Mouse (Mus musculus) hindbrain, embryonic 10.5 days (tissue): ENCODE measurements around the gene Atf7ip2. TPM values are rescaled to one million over a fixed set of nuclear protein-coding genes. Genes with fewer than 3 reads are reported as not detected.
"Not testable (repeated sequence)": the region's sequence is repeated elsewhere in the genome, so short reads cannot be mapped to it uniquely, and the experiment has no call there.

ENCODE experiments used
- DNase-seq: peaks from one replicate; pipeline ENCODE4 v3.0.0-alpha.2; 2017; ENCODE audit warnings: low spot score
- H3K27ac ChIP-seq: fragments of 300-500 bp; sonication (generic); 2 replicates; pipeline ENCODE4 v1.5.1; 2016; ENCODE audit warnings: mild to moderate bottlenecking, moderate library complexity
- H3K27me3 ChIP-seq: fragments of 300-500 bp; sonication (generic); 2 replicates; pipeline ENCODE4 v1.6.1; 2016; ENCODE audit warnings: mild to moderate bottlenecking; ENCODE audit not compliant: poor library complexity, insufficient read depth, severe bottlenecking
- H3K36me3 ChIP-seq: fragments of 300-500 bp; sonication (generic); 2 replicates; pipeline ENCODE4 v1.6.1; 2016; ENCODE audit warnings: mild to moderate bottlenecking, moderate library complexity
- H3K4me1 ChIP-seq: fragments of 300-500 bp; sonication (generic); replicated peaks from 2 replicates; pipeline ENCODE4 v1.6.1; 2016; ENCODE audit warnings: mild to moderate bottlenecking
- H3K4me3 ChIP-seq: fragments of 300-500 bp; sonication (generic); 2 replicates; pipeline ENCODE4 v1.5.1; 2016; ENCODE audit warnings: mild to moderate bottlenecking, moderate library complexity
- H3K9me3 ChIP-seq: fragments of 300-500 bp; sonication (generic); 2 replicates; pipeline ENCODE4 v1.6.1; 2016; ENCODE audit warnings: mild to moderate bottlenecking, moderate library complexity
- WGBS: fragments of 180-500 bp; shearing (Covaris S2); methylation state at CpG from one replicate; pipeline ENCODE4 v1.1.7; 2016; 5-methylcytosine and 5-hydroxymethylcytosine counted together
- polyA plus RNA-seq: library from polyadenylated mRNA; unstranded; fragments of >200 nt; fragmentation: Nextera tagmentation; extraction: Ambion mirVana; gene quantifications from 2 replicates; pipeline ENCODE4 v1.2.1, GENCODE M21; 2016

The Atf7ip2 gene
- polyA plus RNA-seq, 1 experiment from 2014 or later = 0.95 TPM

DNA sequence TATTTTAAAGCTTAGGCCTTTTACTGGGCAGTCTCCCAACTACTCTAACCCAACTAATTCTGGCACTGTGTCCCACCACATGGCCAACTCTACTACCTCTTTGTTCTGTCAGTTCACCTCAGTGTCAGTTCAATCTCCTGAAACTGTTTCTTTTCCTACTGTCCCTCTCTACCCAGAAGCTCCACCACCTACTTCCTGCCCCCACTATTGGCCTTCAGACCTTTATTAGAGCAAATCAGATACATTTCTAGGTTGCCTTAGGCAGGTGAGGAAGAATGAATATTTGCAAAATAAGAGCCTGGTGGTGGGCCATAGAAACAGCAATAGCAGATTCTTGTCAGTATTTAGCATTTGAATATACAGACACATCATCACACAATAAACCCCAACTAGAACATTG lies 44.1 kb downstream of the Atf7ip2 start:
- Histone ChIP-seq H3K27ac (no peak overlapping the region), H3K9me3 (no peaks in the 10 kb centered on the region), H3K4me1 (no peaks in the 10 kb centered on the region), H3K36me3 (no peaks in the 10 kb centered on the region), H3K4me3 (no peak overlapping the region), H3K27me3 (no peaks in the 10 kb centered on the region)
- DNase-seq = no peak

DNA sequence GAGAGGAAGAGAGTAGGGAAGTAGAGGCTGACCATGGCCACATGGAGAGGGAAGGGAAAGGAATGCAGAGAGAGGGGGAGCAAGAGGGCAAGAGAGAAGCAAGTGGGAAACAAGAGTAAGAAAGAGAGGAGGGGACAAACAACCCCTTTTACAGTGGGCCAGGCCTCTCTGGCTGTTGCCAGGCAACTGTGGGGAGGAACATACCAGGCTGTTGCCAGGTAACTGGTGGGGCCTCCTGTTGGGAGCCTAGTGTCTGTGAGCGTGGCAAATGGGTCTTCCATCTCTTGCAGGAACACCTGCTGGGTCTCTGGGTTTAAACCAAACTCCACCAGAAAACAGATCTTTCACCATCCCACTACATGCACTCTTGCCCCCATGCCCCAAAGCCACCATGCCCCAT lies 61.5 kb downstream of the Atf7ip2 start:
- Histone ChIP-seq H3K9me3 (peaks cover 4% of the 10 kb centered on the region; the same call in 1 of the 2 replicates), H3K4me3 (no peak overlapping the region), H3K27me3 (no peaks in the 10 kb centered on the region), H3K27ac (no peak overlapping the region), H3K36me3 (no peaks in the 10 kb centered on the region), H3K4me1 (peaks cover 10% of the 10 kb centered on the region)
- DNase-seq = peak; percentile 43
- WGBS = 29% methylated on average over 1 of the region's 1 CpGs

DNA sequence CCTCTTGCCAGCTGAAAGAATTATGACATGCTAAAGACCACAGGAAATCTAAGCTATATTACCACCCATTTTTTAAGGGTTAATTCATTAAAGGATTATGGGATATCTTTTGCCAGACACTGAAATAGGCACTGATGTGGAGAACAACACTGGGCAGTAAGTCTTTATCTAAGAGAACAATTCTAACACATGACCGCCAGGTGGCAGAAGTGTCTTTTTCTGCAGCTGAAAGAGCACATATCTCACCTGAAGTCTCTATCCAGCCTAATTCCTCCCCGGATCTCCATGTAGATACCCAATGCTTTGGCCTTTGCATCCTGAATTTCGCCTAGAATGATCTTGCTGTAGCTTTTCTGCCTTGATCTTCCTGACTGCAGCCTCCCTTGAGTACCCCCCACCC lies 79.7 kb downstream of the Atf7ip2 start:
- peaks cover 13% of the 10 kb centered on the region for H3K9me3 ChIP-seq
- H3K4me1 ChIP-seq = no peaks in the 10 kb centered on the region
- H3K27ac ChIP-seq = no peak overlapping the region
- no peaks in the 10 kb centered on the region for H3K36me3 ChIP-seq
- DNase-seq = peak; percentile 17
- 34% methylated on average over 3 of the region's 3 CpGs for WGBS
- no peaks in the 10 kb centered on the region for H3K27me3 ChIP-seq
- no peak overlapping the region for H3K4me3 ChIP-seq

DNA sequence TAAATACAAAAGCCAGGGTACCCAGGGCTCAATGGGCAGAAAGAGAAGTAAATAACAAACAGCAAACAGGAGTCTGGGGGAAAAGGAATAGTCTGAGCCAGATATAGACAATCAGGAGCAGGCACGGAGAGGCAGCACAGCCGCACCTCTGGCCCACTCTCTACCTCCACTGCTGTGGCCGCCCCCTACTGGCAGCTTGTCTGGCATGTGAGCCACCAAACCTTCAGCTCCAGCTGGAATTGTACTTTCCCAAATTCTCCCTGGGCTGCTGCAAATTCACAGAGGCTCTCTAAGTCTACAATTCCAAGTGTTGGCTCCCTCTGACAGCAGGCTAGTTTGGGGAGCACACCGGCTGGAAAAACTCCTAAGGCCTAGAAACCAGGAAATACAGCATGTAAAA lies 82.0 kb downstream of the Atf7ip2 start:
- Histone ChIP-seq H3K4me1 (no peaks in the 10 kb centered on the region), H3K27ac (no peak overlapping the region), H3K36me3 (no peaks in the 10 kb centered on the region), H3K4me3 (no peak overlapping the region), H3K9me3 (peaks cover 13% of the 10 kb centered on the region), H3K27me3 (no peaks in the 10 kb centered on the region)
- no peak for DNase-seq
- WGBS = 66% methylated on average over 4 of the region's 4 CpGs

DNA sequence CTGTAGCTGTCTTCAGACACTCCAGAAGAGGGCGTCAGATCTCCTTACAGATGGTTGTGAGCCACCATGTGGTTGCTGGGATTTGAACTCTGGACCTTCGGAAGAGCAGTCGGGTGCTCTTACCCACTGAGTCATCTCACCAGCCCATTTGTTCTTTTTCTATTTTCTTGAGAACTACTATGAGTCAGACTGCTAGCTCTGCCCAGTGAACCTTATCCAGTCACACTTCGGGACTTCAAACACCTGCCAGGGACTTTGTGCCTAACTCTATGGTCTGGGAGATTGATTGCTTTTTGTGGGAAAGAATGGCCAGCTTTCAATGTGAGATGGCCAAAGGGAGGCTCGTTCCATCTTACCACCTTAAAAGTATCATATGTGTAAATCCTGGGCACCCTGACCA lies 84.3 kb downstream of the Atf7ip2 start:
- not testable (repeated sequence) for H3K36me3 ChIP-seq, H3K27me3 ChIP-seq, DNase-seq, H3K4me1 ChIP-seq, H3K4me3 ChIP-seq, H3K27ac ChIP-seq
- peaks cover 13% of the 10 kb centered on the region for H3K9me3 ChIP-seq
- WGBS = 86% methylated on average over 5 of the region's 5 CpGs

DNA sequence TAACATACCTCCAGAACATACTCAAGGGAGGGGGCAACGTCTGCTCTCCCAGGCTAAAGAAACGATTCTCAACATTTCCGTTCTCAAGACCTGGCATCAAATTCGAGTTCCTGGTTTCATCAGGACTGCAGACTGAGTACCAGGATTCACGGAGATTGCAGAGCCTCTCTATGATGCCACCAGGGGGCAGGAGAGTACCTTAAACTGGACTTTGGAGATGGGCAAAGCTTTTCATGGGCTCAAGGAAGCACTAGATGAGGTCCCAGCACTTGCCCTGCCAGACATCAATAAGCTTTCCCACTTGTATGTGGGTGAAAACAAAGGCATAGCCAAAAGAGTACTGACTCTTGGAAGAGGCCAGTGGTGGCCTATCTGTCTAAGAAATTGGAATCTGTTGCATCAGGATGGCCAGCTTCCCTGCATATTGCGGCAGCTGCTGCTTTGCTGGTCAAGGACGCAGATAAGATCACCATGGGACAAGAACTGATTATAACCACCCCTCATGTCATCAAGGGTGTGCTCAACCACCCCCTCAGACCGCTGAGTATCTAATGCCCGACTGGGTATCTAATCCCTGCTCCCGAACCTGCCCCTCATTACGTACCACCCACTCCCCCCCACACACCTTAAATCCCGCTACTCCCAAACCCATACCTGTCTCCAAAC lies 87.9 kb downstream of the Atf7ip2 start:
- Histone ChIP-seq H3K27me3 (no peaks in the 10 kb centered on the region; the same call in 1 of the 2 replicates), H3K9me3 (no peaks in the 10 kb centered on the region), H3K27ac (no peak overlapping the region), H3K4me3 (no peak overlapping the region), H3K4me1 (no peaks in the 10 kb centered on the region), H3K36me3 (no peaks in the 10 kb centered on the region)
- DNase-seq = peak; percentile 69
- 54% methylated on average over 12 of the region's 12 CpGs for WGBS

DNA sequence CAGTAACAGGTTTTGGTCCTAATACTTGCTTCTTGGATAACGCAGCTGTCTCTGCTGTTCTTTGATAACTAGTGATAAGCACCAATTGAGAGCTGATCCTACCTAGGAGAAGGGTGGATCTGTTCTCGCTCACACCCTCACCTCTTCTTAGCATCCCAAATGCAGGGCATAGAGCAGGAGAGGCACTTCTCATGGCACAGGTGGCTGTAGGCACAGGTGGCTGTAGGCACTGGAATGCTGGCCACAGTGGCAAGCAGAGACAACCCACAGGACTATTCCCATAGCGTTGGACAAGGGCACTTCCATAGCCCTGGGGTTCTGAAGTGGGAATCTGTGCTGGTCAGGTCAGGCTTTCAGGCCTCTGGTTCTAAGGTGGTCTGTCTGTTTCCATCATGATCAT lies 89.4 kb downstream of the Atf7ip2 start:
- Histone ChIP-seq H3K27ac (no peak overlapping the region), H3K27me3 (no peaks in the 10 kb centered on the region; the same call in 1 of the 2 replicates), H3K36me3 (no peaks in the 10 kb centered on the region), H3K9me3 (no peaks in the 10 kb centered on the region), H3K4me3 (no peak overlapping the region), H3K4me1 (no peaks in the 10 kb centered on the region)
- WGBS = 86% methylated on average over 3 of the region's 3 CpGs
- DNase-seq = no peak

DNA sequence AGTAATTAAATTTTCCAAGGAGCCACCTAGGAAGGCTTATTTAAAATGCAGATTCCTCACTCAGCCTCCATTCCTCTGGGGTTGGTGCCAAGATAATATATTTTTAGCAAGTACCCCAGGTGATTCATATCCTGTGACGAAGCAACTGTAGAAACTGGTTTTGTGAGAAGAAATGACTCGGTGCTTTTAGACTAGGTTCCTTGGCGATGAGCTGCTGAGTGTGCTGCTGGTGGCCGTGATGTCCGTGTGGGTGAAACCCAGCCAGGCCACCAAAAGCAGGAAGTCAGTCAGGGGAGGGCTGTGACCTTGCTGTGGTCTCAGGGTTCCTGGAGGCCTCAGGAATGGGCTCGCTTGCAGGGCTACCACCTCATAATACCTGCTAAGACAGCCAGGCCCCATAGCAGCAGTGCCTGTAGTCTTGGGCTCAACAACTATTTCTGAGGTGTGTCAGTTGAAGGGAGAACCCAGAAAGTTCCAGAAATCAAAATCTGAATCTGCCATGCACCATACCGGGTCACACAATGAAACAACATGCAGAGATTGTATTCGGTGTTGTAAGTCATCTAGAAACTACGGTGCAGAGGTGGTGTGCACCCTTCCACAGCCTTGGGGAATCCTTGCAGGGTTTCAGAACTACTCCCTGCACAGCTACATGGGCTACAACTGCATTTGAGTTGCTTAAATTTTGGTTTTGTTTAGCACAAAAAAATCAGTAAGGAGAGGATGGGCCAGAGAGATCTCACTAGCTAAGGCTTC lies 94.2 kb downstream of the Atf7ip2 start:
- no peaks in the 10 kb centered on the region; the same call in 1 of the 2 replicates for H3K27me3 ChIP-seq
- 85% methylated on average over 9 of the region's 9 CpGs for WGBS

DNA sequence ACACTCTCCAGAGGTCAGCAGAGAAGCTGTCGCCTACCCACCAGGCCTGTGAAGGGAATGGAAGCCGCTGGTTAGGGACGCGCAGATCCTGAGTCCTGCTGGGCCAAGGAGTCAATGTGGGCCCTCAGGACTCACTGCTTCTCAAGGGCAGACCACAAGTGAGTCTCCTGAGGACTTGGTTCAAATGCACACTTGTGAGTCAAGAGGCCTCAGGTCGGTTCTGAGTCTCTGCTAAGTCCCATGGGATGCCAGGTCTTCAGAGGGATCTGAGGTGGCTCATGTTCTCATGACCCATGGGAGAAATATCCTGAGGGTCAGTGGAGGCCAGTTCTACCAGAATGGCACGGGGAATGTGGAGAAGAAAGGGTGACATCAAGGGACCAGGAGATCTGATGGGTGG lies 95.6 kb downstream of the Atf7ip2 start:
- Histone ChIP-seq H3K36me3 (no peaks in the 10 kb centered on the region), H3K27me3 (no peaks in the 10 kb centered on the region), H3K9me3 (no peaks in the 10 kb centered on the region), H3K27ac (no peak overlapping the region), H3K4me1 (no peaks in the 10 kb centered on the region), H3K4me3 (no peak overlapping the region)
- 85% methylated on average over 6 of the region's 6 CpGs for WGBS
- no peak for DNase-seq

More for the DNA sequence above, 94.2 kb downstream of the Atf7ip2 start:
- H3K27ac ChIP-seq = no peak overlapping the region
- H3K4me3 ChIP-seq = no peak overlapping the region
- no peaks in the 10 kb centered on the region for H3K4me1 ChIP-seq
- no peaks in the 10 kb centered on the region for H3K9me3 ChIP-seq
- no peaks in the 10 kb centered on the region for H3K36me3 ChIP-seq
- no peak for DNase-seq

DNA sequence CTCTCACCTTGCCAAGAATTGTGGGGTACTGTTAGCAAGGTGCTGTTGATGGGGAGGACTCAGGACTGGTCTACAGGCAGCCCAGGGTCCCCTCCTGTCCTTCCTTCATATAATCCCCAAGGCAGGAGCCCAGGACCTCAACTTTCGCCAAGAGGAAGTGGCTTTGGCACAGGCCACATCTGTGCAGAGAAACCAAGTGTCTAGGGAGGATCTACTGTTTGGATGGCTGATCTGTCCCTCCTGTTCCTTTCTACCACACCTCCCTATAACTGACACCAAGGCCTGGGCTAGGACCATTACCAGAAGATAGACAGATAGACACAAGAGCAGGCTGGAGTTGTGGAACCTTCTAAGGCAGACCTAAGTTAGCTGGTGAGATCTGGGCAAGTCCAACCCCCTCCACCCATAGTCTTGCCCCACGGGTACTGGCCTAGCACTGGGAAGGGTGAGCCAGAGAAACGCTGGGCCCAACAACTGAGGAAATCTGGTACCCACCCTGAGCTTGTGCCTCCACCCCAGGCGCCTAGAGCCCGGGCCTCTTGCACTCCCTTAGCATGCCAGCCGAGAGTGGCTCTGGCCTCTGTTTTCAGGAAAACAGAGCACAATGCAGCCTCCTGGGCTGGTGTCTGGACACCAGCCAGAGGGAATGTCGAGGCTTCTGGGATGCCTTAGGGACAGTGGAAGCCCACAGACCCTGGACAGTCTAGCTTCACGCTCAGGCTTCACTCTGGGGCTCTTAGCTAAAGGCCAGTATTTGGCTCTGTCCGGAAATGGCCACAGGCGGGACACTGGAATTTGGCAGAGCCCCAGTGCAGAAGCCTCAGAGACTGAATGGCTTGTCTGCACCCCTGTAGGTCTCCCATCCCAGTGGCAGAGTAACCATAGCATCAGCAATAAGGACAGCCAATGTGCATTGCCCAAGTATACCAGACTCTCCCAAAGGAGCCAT lies 105.5 kb downstream of the Atf7ip2 start:
- 88% methylated on average over 10 of the region's 10 CpGs for WGBS
- H3K4me3 ChIP-seq = no peak overlapping the region
- DNase-seq = no peak
- H3K27me3 ChIP-seq = no peaks in the 10 kb centered on the region
- H3K36me3 ChIP-seq = no peaks in the 10 kb centered on the region
- H3K4me1 ChIP-seq = no peaks in the 10 kb centered on the region
- no peak overlapping the region for H3K27ac ChIP-seq
- no peaks in the 10 kb centered on the region for H3K9me3 ChIP-seq

DNA sequence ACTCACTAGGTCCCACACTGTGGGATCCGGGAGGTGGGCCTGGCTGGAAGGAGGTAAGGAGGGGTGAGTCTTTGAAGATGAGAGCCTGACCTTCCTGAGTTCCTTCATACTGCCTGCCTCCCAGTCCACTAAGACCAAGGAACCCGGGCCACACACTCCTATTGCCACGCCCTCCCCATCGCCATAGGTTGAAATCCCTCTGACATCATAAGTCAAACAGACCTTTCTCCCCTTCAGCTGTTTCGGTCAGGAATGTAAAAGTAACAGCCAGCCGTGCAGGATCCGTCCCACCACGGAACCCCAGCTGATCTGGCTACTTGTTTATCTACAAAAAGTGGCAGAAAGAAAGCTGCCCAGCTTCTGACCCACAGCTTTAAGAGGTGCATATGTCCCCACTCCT lies 107.1 kb downstream of the Atf7ip2 start:
- H3K36me3 ChIP-seq = no peaks in the 10 kb centered on the region
- no peaks in the 10 kb centered on the region for H3K9me3 ChIP-seq
- WGBS = 37% methylated on average over 8 of the region's 8 CpGs
- no peak overlapping the region for H3K27ac ChIP-seq
- no peak for DNase-seq
- H3K4me3 ChIP-seq = no peak overlapping the region
- H3K27me3 ChIP-seq = no peaks in the 10 kb centered on the region
- H3K4me1 ChIP-seq = no peaks in the 10 kb centered on the region

DNA sequence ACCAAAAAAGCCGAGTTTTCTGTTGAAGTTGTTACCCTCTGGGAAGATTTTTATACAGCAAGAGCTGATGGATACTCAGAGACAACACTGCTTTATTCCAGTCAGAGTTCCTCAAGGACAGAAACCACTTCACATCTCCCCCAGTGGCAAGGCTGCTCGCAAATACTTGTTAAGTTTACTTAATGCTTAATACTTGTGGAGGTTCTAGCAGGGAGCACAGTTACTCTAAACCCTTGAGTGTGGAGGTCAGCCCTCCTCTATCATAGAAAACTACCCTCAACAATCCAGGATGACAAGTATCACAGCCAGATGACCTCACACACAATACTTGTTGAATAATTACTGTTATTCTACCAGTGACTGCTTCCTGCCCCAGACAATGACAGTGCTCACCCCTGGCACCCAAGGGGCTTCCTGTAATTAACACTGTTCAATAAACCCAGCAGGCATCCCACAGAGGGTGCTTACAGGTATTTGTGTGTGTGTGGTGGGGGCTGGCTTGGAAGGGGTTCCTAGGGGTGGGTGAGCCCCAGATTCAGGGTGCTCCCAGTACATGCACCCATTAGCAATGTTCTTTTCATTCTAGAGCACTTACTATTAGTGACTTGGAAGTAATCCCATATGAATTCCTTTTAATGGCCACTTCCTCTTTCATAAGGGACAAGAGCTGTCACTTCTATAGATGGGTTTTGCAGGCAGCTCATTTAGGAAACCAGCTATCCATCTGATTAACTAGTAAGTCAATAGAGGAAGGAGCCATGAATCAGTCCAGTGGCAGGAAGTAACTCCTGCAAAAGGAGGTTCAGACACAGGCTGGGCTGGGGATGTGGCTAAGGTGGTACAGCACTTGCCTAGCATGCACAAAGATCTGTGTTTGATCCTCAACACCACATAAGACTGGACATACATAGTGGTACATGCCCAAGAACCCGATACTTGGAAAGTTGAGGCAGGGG lies 108.0 kb downstream of the Atf7ip2 start:
- Histone ChIP-seq H3K36me3 (no peaks in the 10 kb centered on the region), H3K27me3 (no peaks in the 10 kb centered on the region), H3K4me3 (no peak overlapping the region), H3K9me3 (no peaks in the 10 kb centered on the region), H3K4me1 (no peaks in the 10 kb centered on the region), H3K27ac (no peak overlapping the region)
- DNase-seq = no peak
- WGBS = 77% methylated on average over 3 of the region's 3 CpGs
